Mouse (Mus musculus) thymus, postnatal 36 days (tissue): ENCODE measurements around the gene Gm10097.

Experiments used
- DNase-seq, 2 experiments: peaks; one replicate each; pipeline ENCODE4 v3.0.0; 2022; ENCODE audit warnings: mixed read lengths in 2 of 2

The Gm10097 gene

GRCm38 (mm10) chr10:5068676-5069265 lies at the start of gene Gm10097:
Gm10097 (plus strand) TSS chr10:5069192.
- DNase-seq, result no peak

GRCm38 (mm10) chr10:5025906-5026305 lies 43.1 kb upstream of the Gm10097 start:
- no peak for DNase-seq

GRCm38 (mm10) chr10:5027208-5027607 lies 41.8 kb upstream of the Gm10097 start:
- no peak for DNase-seq

DNA sequence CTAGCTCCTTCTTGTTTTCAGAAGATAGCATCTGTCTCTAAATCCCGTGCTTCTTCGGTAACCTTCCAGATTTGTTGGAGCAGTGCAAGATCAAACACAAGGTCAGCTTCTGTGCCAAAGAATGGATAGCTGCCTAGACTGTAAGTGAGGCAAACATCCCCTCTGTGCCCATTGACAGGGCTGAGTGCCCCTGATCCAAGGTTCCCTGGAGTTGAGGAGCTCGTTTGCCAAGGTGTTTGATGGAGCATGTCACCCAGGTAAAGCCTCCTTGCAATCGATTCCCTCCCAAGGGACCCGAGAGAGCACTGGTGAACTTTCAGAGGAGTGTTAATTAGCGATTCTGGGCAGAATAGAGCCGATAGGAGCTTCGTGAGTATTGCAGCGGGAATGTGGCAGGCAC lies 40.7 kb upstream of the Gm10097 start:
- DNase-seq, result no peak

GRCm38 (mm10) chr10:5029161-5029560 lies 39.8 kb upstream of the Gm10097 start:
- DNase-seq, result no peak

DNA sequence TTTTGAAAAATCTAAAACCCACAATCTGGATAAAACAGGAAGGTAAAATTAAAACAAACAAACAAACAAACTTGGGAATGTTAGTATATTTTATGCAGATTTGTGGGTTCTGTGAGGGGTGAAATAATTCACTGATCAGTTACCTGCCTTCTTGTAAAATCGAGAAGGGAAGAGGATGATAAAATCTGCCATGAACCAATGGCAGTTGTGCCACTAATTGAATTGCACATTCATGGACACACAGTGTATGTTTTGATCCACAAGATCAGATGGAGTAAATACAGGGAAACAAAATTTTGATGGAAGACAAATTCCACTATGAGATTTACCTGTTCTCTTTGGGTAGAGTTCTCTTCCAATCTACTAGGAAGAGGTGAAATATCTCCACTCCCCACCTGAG lies 39.1 kb upstream of the Gm10097 start:
- no peak for DNase-seq

DNA sequence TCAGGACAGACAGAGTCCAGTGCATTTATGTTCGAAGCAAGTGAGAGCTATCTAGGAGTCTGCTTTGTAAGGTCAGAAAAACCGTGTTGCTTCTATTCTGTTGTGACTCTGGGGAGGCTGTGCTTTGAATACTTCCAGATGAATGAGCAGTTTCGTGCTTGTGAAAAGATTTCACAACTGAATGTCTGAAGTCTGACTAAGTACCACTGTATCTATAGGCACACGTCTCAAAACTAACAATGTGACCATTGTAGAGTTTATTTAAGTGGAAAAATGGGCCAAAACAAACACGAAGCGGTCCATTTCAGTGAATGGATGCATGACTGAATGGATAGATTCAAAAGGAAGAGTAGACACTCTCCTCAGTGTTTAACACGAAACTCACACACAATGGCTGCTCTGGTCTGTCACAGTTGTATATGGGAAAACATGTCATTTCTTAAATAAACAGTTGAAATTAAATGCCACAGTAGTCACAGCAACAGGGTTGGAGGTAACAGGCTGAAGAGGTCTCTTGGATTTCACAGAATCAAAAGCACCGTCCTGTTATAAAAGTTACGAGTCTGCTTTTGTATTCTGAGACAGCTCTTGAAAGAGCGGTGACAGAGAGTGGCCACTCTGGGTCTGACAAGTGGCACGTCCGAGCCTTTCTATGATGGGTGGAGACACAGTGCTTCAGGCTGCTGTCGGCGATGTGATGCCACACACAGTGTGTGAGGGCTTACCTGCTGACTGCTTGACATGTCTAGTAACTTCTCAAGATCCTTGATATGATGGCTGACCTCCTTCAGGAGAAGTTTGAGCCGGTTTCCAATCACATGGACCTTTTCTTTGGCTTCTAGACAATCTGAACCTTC lies 36.6 kb upstream of the Gm10097 start:
- no peak for DNase-seq

DNA sequence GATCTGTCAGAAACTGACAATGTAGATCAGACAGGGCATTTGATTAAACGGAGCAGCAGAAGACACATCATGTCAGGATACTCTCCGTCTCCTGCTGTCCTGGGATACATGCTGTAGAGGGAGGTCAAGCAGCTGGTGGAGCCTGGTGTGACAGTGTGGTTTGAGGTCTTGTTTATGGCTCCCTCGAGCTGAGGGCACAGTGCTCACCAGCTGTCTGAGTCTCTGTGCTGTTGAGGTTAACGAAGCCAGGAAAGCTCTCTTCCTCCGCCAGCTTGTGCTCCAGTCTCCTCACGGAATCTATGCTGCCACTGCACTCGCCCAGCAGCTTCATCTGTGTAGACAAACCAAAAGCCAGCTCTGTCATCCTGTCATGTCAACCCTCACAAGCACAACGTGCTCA lies 27.7 kb upstream of the Gm10097 start:
- no peak for DNase-seq

GRCm38 (mm10) chr10:5044481-5044880 lies 24.5 kb upstream of the Gm10097 start:
- no peak for DNase-seq

DNA sequence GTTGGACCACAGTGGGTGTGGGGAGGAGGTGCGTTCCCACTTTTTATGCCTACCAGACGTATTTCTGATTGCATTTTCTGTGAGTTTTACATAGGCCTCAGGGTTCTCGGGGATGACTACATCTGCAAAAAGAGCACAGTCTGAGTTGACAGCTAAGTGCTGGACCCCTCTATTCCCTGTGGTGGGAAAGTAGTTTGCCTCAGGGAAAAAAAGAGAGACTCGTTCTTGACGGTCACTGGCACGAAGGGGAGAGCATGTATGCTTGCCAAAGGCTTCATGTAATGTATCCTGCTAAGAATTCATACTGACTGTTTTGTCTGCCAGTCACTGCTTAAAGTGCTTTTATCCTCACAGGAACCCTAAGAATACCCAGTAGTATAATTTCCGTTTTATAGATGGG lies 23.8 kb upstream of the Gm10097 start:
- DNase-seq, result no peak

DNA sequence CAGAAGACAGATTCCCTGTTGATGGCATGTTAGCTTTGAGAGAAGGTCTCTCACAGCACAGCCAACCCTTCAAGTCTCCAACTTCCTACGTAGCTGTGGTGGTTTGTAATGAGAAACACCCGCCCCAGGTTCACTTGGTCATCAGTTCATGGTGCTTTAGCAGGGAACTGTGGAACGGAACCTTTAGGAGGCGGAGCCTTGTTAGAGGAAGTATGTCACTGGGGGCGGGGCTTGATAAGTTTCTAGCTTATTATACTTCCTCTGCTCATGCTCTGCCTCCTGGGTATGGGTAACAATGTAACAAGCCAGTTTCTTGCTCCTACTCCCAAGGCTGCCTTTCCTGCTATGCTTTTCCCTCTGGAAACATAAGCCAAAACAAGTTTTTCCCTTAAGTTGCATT lies 23.3 kb upstream of the Gm10097 start:
- no peak for DNase-seq

DNA sequence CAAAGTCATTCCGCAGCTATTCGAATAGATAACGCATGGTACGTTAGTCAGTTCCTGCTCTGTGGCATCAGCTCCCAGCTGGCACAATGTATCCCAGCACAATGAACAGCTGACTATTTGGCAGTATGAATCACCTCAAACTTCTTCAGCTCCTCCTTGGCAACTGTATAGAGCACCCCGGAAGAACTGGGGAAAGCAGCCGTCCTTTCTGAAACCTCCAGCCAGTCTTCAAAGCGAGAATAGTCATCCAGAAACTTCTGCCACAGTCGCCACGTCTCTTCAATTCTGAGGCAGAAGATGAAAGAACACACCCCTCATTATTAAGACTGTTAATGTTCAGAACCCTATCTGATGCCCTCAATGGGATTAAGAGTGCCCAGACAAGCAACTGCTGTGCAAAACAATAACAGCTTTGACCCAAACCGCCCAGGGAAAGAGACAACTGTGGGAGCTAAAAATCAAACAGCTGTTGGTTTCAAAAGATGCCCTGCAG lies 12.7 kb upstream of the Gm10097 start:
- DNase-seq, result no peak

GRCm38 (mm10) chr10:5056940-5057339 lies 12.1 kb upstream of the Gm10097 start:
- DNase-seq, result no peak

DNA sequence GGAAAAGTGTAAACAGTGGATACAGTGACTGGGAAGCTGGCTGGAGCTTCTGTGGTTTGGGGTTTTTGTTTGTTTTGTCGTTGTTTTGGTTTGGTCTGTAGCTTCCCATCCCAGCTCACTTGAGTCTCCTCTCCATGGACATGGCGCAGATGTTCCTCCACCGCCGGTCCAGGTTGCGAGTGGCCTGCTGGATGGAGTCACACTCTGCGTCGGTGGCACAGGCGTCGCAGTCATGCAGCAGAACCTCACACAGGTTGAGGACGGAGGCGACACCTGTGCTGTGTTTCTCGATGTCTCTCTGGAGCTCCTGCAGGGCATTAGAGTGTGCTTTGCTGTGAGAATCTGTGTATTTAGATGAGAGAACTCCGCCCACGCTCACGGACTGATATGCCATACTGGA lies 11.3 kb upstream of the Gm10097 start:
- no peak for DNase-seq

DNA sequence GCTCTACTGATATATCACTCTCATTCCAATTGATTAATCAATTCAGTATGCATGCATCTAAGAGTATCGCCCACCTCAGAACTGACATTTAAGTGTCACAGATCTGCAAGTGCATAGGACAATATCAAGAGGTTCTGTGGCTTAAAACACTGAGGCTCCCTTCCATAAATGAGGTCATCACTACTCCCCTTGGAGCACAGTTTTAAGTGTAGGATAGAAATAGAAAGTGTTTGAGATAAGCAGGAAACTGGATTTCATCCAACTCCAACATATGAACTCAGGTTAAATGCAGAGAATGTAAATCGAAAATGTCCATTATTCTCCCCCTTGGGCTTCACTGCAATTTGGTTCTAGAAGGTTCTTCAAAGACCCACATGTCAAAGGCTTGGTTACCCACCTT lies 10.1 kb upstream of the Gm10097 start:
- no peak for DNase-seq

DNA sequence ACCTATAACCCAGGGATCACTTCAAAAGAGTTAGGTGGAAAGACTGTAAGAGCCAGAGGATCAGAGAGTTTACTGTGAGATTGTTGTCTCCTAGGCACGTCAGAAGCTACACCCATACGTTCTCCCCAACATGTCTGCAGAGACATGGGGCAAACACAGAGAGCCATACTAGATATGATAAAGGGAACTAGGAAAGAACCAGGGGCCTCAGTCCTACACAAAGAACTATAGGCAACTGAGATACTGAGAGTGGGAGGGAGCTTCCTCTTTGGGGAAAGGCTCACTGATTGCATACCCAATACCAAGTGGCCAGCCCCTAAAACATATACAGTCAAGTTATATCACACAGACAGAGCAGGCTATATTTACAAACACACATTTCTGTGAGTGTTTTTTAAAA lies 9.0 kb upstream of the Gm10097 start:
- DNase-seq, result no peak

GRCm38 (mm10) chr10:5067113-5067512 lies 1.9 kb upstream of the Gm10097 start:
- no peak for DNase-seq

DNA sequence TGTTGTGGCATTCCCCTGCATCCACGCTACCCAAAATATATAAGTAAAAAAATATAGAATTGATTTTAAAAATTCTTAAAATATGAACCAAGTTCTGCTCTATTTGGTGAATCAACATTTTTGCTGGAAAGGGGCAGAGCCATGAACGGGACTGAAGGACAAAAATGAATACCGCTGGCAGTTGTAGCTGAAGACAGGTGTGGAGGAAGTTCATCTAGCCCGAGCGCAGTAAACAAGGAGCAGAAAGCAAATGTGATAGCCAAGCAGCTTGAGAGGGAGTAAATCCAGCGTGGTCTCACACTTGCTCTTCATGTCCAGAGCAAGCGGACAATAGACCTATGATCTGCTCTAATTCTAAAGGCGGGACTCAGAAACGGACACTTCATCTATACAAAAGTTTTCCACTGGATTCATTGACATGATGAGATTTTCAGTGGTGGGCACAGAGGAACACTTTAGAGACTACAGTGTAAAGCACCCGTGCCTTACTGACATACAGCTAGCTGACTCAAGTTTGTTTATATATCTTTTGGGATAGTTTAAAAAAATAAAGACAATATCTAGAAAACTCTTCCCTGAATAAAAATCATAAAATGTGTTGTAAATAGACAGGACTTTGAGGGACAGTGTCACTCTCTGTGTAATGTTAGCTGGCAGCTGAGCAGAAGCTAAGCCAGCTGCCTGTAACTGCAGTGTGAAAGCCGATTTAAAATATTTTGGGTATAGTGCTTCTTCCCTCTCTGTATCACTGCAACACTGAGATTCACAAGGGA lies 1.4 kb downstream of the Gm10097 start:
- DNase-seq, result no peak

- no peak for DNase-seq
These were observed 1.9 kb downstream of the Gm10097 start for GRCm38 (mm10) chr10:5070941-5071231.

GRCm38 (mm10) chr10:5072054-5072453 lies 3.1 kb downstream of the Gm10097 start:
- DNase-seq, result no peak

GRCm38 (mm10) chr10:5075724-5076123 lies 6.7 kb downstream of the Gm10097 start:
- DNase-seq, result no peak

GRCm38 (mm10) chr10:5079945-5080468 lies 11.0 kb downstream of the Gm10097 start:
- DNase-seq, result peak; percentile 8 to 17

GRCm38 (mm10) chr10:5083716-5084115 lies 14.7 kb downstream of the Gm10097 start:
- no peak for DNase-seq

GRCm38 (mm10) chr10:5085792-5086191 lies 16.8 kb downstream of the Gm10097 start:
- DNase-seq, result no peak
